In genomic region chr4:135258521-135258920, GRCm38 (mm10) we compare ENCODE assay signal across 9 mouse cellular contexts. TPM values are rescaled to one million over a fixed set of nuclear protein-coding genes. Genes with fewer than 3 reads are reported as not detected.
DNase-seq lines count a peak whose midpoint lies in the region; ATAC-seq lines count a peak whose summit lies in the region.
"Had no signal": no experiment of that assay in that cellular context is flagged by ENCODE, and none has a peak within 500 bp of the region (broad histone marks: within the 10 kb centered on the region; RNA-seq: fewer than 3 reads in every experiment).

No protein-coding gene starts in this region.

- no peaks in the 10 kb centered on the region for H3K9me3 ChIP-seq in liver, embryonic 12.5 days (replicated peaks)
- H3K9me3 ChIP-seq in liver, embryonic 11.5 days (ENCODE audit: control insufficient read depth, low read length), result no peaks in the 10 kb centered on the region
- no peaks in the 10 kb centered on the region for H3K9me3 ChIP-seq in forebrain, embryonic 14.5 days (replicated peaks; ENCODE audit: control insufficient read depth, low read length)
- no peaks in the 10 kb centered on the region for H3K9me3 ChIP-seq in hindbrain, embryonic 16.5 days (ENCODE audit: control insufficient read depth, low read length)
- H3K9me3 ChIP-seq in neural tube, embryonic 14.5 days (ENCODE audit: control insufficient read depth, low read length), result no peaks in the 10 kb centered on the region

- no peak for DNase-seq in liver, embryonic 11.5 days (ENCODE audit: low spot score)
- peak; percentile 68 for DNase-seq in forebrain, embryonic 14.5 days (ENCODE audit: low spot score)
- no peak for DNase-seq in embryo, embryonic 10 days (ENCODE audit: low spot score)
- no peak for DNase-seq in cerebellum, adult 9-11 months

- WGBS in liver, embryonic 12.5 days (ENCODE audit: insufficient replicate concordance), result 82% methylated on average over 7 of the region's 7 CpGs
- WGBS in liver, embryonic 11.5 days, result 75% methylated on average over 7 of the region's 7 CpGs
- 15% methylated on average over 7 of the region's 7 CpGs for WGBS in forebrain, embryonic 14.5 days
- 22% methylated on average over 7 of the region's 7 CpGs for WGBS in hindbrain, embryonic 16.5 days
- WGBS in neural tube, embryonic 14.5 days, result 33% methylated on average over 7 of the region's 7 CpGs

- no peak overlapping the region for H3K9ac ChIP-seq in liver, embryonic 12.5 days
- H3K9ac ChIP-seq in liver, embryonic 11.5 days (ENCODE audit: low read depth, low read length), result no peak overlapping the region
- H3K9ac ChIP-seq in forebrain, embryonic 14.5 days (ENCODE audit: low read length), result peak overlapping the region; percentile 51
- H3K9ac ChIP-seq in hindbrain, embryonic 16.5 days (ENCODE audit: low read depth, low read length), result peak overlapping the region; percentile 41
- no peak overlapping the region for H3K9ac ChIP-seq in neural tube, embryonic 14.5 days (replicated peaks; ENCODE audit: low read depth, low read length)
- H3K9ac ChIP-seq: liver, embryonic 14.5 days had no signal

- ATAC-seq in liver, embryonic 12.5 days, result no peak
- ATAC-seq in liver, embryonic 11.5 days (replicated peaks; ENCODE audit: low FRiP score), result no peak
- ATAC-seq in forebrain, embryonic 14.5 days, result no peak
- no peak for ATAC-seq in hindbrain, embryonic 16.5 days
- no peak for ATAC-seq in neural tube, embryonic 14.5 days (ENCODE audit: low read depth)
- ATAC-seq in megakaryocyte progenitor cell, adult 5-6 weeks (replicated peaks; ENCODE audit: poor library complexity), result no peak

- H3K4me3 ChIP-seq in liver, embryonic 12.5 days, result no peak overlapping the region
- no peak overlapping the region for H3K4me3 ChIP-seq in liver, embryonic 11.5 days (ENCODE audit: low read depth, low read length)
- H3K4me3 ChIP-seq in forebrain, embryonic 14.5 days (ENCODE audit: low read depth, low read length), result no peak overlapping the region
- H3K4me3 ChIP-seq in hindbrain, embryonic 16.5 days (ENCODE audit: low read length), result no peak overlapping the region
- H3K4me3 ChIP-seq in neural tube, embryonic 14.5 days (ENCODE audit: low read depth, low read length), result no peak overlapping the region

- H3K27me3 ChIP-seq in liver, embryonic 12.5 days (replicated peaks), result no peaks in the 10 kb centered on the region
- no peaks in the 10 kb centered on the region for H3K27me3 ChIP-seq in liver, embryonic 11.5 days (replicated peaks; ENCODE audit: control insufficient read depth, insufficient read depth, low read length)
- H3K27me3 ChIP-seq in forebrain, embryonic 14.5 days (replicated peaks; ENCODE audit: control insufficient read depth, insufficient read depth, low read length), result no peaks in the 10 kb centered on the region
- no peaks in the 10 kb centered on the region for H3K27me3 ChIP-seq in hindbrain, embryonic 16.5 days (replicated peaks; ENCODE audit: control insufficient read depth, insufficient read depth, low read length)
- no peaks in the 10 kb centered on the region for H3K27me3 ChIP-seq in neural tube, embryonic 14.5 days (ENCODE audit: control insufficient read depth, insufficient read depth, low read length)

- no peak overlapping the region for H3K4me2 ChIP-seq in liver, embryonic 12.5 days
- no peak overlapping the region for H3K4me2 ChIP-seq in liver, embryonic 11.5 days
- peak overlapping the region; percentile 37 for H3K4me2 ChIP-seq in forebrain, embryonic 14.5 days (ENCODE audit: low read length)
- peak overlapping the region; percentile 31 for H3K4me2 ChIP-seq in hindbrain, embryonic 16.5 days (ENCODE audit: low read length)
- H3K4me2 ChIP-seq in neural tube, embryonic 14.5 days (ENCODE audit: low read depth, low read length), result 0 out of 2 replicates have a peak overlapping the region, but pooled peaks have one; percentile 30

- peak overlapping the region; percentile 46; the same call in 1 of the 2 replicates for H3K27ac ChIP-seq in liver, embryonic 12.5 days
- no peak overlapping the region for H3K27ac ChIP-seq in liver, embryonic 11.5 days (ENCODE audit: low read depth, low read length)
- H3K27ac ChIP-seq in forebrain, embryonic 14.5 days (ENCODE audit: low read depth, low read length), result peak overlapping the region; percentile 88
- H3K27ac ChIP-seq in hindbrain, embryonic 16.5 days (ENCODE audit: low read depth, low read length), result peak overlapping the region; percentile 75
- H3K27ac ChIP-seq in neural tube, embryonic 14.5 days (ENCODE audit: low read depth, low read length), result peak overlapping the region; percentile 81
- H3K27ac ChIP-seq: liver, embryonic 14.5 days had no signal

- H3K4me1 ChIP-seq in liver, embryonic 12.5 days, result peaks cover 89% of the 10 kb centered on the region
- H3K4me1 ChIP-seq in liver, embryonic 11.5 days (replicated peaks; ENCODE audit: control insufficient read depth, insufficient read depth, low read length), result peaks cover 45% of the 10 kb centered on the region
- H3K4me1 ChIP-seq in forebrain, embryonic 14.5 days (ENCODE audit: control insufficient read depth, insufficient read depth, low read length), result peaks cover 31% of the 10 kb centered on the region
- H3K4me1 ChIP-seq in hindbrain, embryonic 16.5 days (ENCODE audit: control insufficient read depth, insufficient read depth, low read depth, low read length), result peaks cover 14% of the 10 kb centered on the region
- H3K4me1 ChIP-seq in neural tube, embryonic 14.5 days (ENCODE audit: control insufficient read depth, insufficient read depth, low read length), result peaks cover 10% of the 10 kb centered on the region; the same call in 1 of the 2 replicates

- H3K36me3 ChIP-seq in liver, embryonic 12.5 days, result peaks cover 61% of the 10 kb centered on the region
- H3K36me3 ChIP-seq in liver, embryonic 11.5 days (ENCODE audit: control insufficient read depth, insufficient read depth, low read length), result peaks cover 4% of the 10 kb centered on the region; the same call in 1 of the 2 replicates
- peaks cover 11% of the 10 kb centered on the region; the same call in 1 of the 2 replicates for H3K36me3 ChIP-seq in forebrain, embryonic 14.5 days (ENCODE audit: control insufficient read depth, insufficient read depth, low read length)
- no peaks in the 10 kb centered on the region for H3K36me3 ChIP-seq in hindbrain, embryonic 16.5 days (ENCODE audit: control insufficient read depth, insufficient read depth, low read length)
- H3K36me3 ChIP-seq in neural tube, embryonic 14.5 days (ENCODE audit: control insufficient read depth, insufficient read depth, low read length), result no peaks in the 10 kb centered on the region

RNA-seq across cellular contexts. Expression of gene Clic4, which starts 14.1 kb away (rescaled TPM):
- polyA plus RNA-seq in liver, embryonic 12.5 days (2016; fragmentation: Nextera tagmentation; extraction: Ambion mirVana), result 161 and 169 TPM in 2 replicates
- 149 and 176 TPM in 2 replicates for polyA plus RNA-seq in liver, embryonic 11.5 days (2014; fragmentation: Nextera tagmentation; extraction: Ambion mirVana)
- polyA plus RNA-seq in forebrain, embryonic 14.5 days (2014; fragmentation: Nextera tagmentation; extraction: Ambion mirVana), result 74.1 and 74.4 TPM in 2 replicates
- 56.1 and 71.0 TPM in 2 replicates for polyA plus RNA-seq in hindbrain, embryonic 16.5 days (2015; fragmentation: Nextera tagmentation; extraction: Ambion mirVana)
- 27.5 and 48.5 TPM in 2 replicates for polyA plus RNA-seq in neural tube, embryonic 14.5 days (2014; fragmentation: Nextera tagmentation; extraction: Ambion mirVana)
- 28.2 and 34.1 TPM in 2 replicates for total RNA-seq in megakaryocyte progenitor cell, adult 5-6 weeks (2015)
- 29.9 and 35.1 TPM in 2 replicates for total RNA-seq in megakaryocyte progenitor cell, adult 5-6 weeks (2017)

Comparison
In these comparisons a context has a peak if more than half of its experiments do, and no peak if none do; other contexts are left out.
1. H3K4me2 ChIP-seq: peak in forebrain, embryonic 14.5 days (single experiment), hindbrain, embryonic 16.5 days (single experiment) and neural tube, embryonic 14.5 days (single experiment); none in liver, embryonic 12.5 days (single experiment) and liver, embryonic 11.5 days (single experiment).
2. H3K9ac ChIP-seq: peak in forebrain, embryonic 14.5 days (single experiment) and hindbrain, embryonic 16.5 days (single experiment); none in liver, embryonic 12.5 days (single experiment), liver, embryonic 11.5 days (single experiment) and neural tube, embryonic 14.5 days (single experiment).